Mouse (Mus musculus) midbrain, embryonic 16.5 days (tissue): ENCODE measurements around the gene Ccdc189. TPM values are rescaled to one million over a fixed set of nuclear protein-coding genes. Genes with fewer than 3 reads are reported as not detected.

ENCODE experiments used
- ATAC-seq: fragments of 200-750 bp; cut with Nextera tagmentation; 2 replicates; pipeline ENCODE4 v1.8.0; 2017; ENCODE audit warnings: moderate TSS enrichment
- H3K27ac ChIP-seq: fragments of 300-500 bp; sonication (generic); 2 replicates; pipeline ENCODE4 v1.5.1; 2014; ENCODE audit warnings: mild to moderate bottlenecking, low read length, mixed read lengths
- H3K27me3 ChIP-seq: fragments of 300-500 bp; sonication (generic); 2 replicates; pipeline ENCODE4 v1.6.1; 2014; ENCODE audit warnings: low read depth, low read length, mixed read lengths; ENCODE audit not compliant: control insufficient read depth, insufficient read depth
- H3K36me3 ChIP-seq: fragments of 300-500 bp; sonication (generic); 2 replicates; pipeline ENCODE4 v1.6.1; 2014; ENCODE audit warnings: mild to moderate bottlenecking, low read length, moderate library complexity, mixed read lengths; ENCODE audit not compliant: control insufficient read depth, insufficient read depth
- H3K4me1 ChIP-seq: fragments of 300-500 bp; sonication (generic); 2 replicates; pipeline ENCODE4 v1.6.1; 2014; ENCODE audit warnings: mild to moderate bottlenecking, low read length, mixed read lengths; ENCODE audit not compliant: control insufficient read depth, insufficient read depth
- H3K4me2 ChIP-seq: fragments of 300-500 bp; sonication (generic); 2 replicates; pipeline ENCODE4 v1.6.1; 2014; ENCODE audit warnings: mild to moderate bottlenecking, low read length, mixed read lengths
- H3K4me3 ChIP-seq: fragments of 300-500 bp; sonication (generic); 2 replicates; pipeline ENCODE4 v1.5.1; 2014; ENCODE audit warnings: low read depth, mild to moderate bottlenecking, low read length, moderate library complexity, mixed read lengths
- H3K9ac ChIP-seq: fragments of 300-500 bp; sonication (generic); 2 replicates; pipeline ENCODE4 v1.6.1; 2014; ENCODE audit warnings: low read depth, low read length, mixed read lengths
- H3K9me3 ChIP-seq: fragments of 300-500 bp; sonication (generic); replicated peaks from 2 replicates; pipeline ENCODE4 v1.6.1; 2014; ENCODE audit warnings: mild to moderate bottlenecking, low read length, mixed read lengths; ENCODE audit not compliant: control insufficient read depth, poor library complexity, severe bottlenecking
- WGBS: fragments of 180-500 bp; shearing (Covaris S2); extraction: QIAGEN DNeasy Blood & Tissue Kit; methylation state at CpG from one replicate; pipeline ENCODE4 v1.1.7; 2014; 5-methylcytosine and 5-hydroxymethylcytosine counted together
- polyA plus RNA-seq: library from polyadenylated mRNA; unstranded; fragments of >200 nt; fragmentation: Nextera tagmentation; extraction: Ambion mirVana; gene quantifications from 2 replicates; pipeline ENCODE4 v1.2.1, GENCODE M21; 2015

Gene Ccdc189
- polyA plus RNA-seq, 1 experiment from 2014 or later, result 10.2 TPM

GRCm38 (mm10) chr7:127586149-127586548, 2.2 kb downstream of the Ccdc189 start:
- H3K9ac ChIP-seq, result no peak overlapping the region
- no peak overlapping the region for H3K4me2 ChIP-seq
- no peak for ATAC-seq
- no peaks in the 10 kb centered on the region for H3K9me3 ChIP-seq
- no peak overlapping the region for H3K27ac ChIP-seq
- no peaks in the 10 kb centered on the region for H3K27me3 ChIP-seq
- H3K4me1 ChIP-seq, result peaks cover 16% of the 10 kb centered on the region
- no peak overlapping the region for H3K4me3 ChIP-seq
- H3K36me3 ChIP-seq, result peaks cover 29% of the 10 kb centered on the region
- 85% methylated on average over 6 of the region's 6 CpGs for WGBS

GRCm38 (mm10) chr7:127585031-127585430, 3.4 kb downstream of the Ccdc189 start:
- no peak for ATAC-seq
- H3K4me2 ChIP-seq, result no peak overlapping the region
- 89% methylated on average over 7 of the region's 7 CpGs for WGBS
- no peaks in the 10 kb centered on the region for H3K9me3 ChIP-seq
- H3K4me3 ChIP-seq, result no peak overlapping the region
- H3K9ac ChIP-seq, result no peak overlapping the region
- H3K4me1 ChIP-seq, result peaks cover 16% of the 10 kb centered on the region
- no peaks in the 10 kb centered on the region for H3K27me3 ChIP-seq
- H3K36me3 ChIP-seq, result peaks cover 25% of the 10 kb centered on the region
- H3K27ac ChIP-seq, result no peak overlapping the region

GRCm38 (mm10) chr7:127583260-127583659, 5.1 kb downstream of the Ccdc189 start:
- Histone ChIP-seq H3K4me1 (peaks cover 8% of the 10 kb centered on the region), H3K4me2 (no peak overlapping the region), H3K27me3 (no peaks in the 10 kb centered on the region), H3K9me3 (no peaks in the 10 kb centered on the region), H3K27ac (no peak overlapping the region), H3K36me3 (peaks cover 37% of the 10 kb centered on the region), H3K9ac (no peak overlapping the region), H3K4me3 (no peak overlapping the region)
- whole genome bisulfite sequencing, result 97% methylated on average over 6 of the region's 6 CpGs
- ATAC-seq, result no peak

- Histone ChIP-seq H3K4me2 (peak overlapping the region; percentile 93), H3K27ac (peak overlapping the region; percentile 84; the same call in 1 of the 2 replicates), H3K9ac (peak overlapping the region; percentile 85), H3K4me1 (peaks cover 20% of the 10 kb centered on the region), H3K9me3 (no peaks in the 10 kb centered on the region), H3K27me3 (no peaks in the 10 kb centered on the region), H3K36me3 (peaks cover 12% of the 10 kb centered on the region), H3K4me3 (peak overlapping the region; percentile 72)
- WGBS, result 15% methylated on average over 7 of the region's 7 CpGs
- no peak for ATAC-seq
These were observed 14.3 kb downstream of the Ccdc189 start for GRCm38 (mm10) chr7:127574115-127574514.

GRCm38 (mm10) chr7:127573503-127574008, 14.8 kb downstream of the Ccdc189 start:
- H3K27ac ChIP-seq, result peak overlapping the region; percentile 84
- no peaks in the 10 kb centered on the region for H3K27me3 ChIP-seq
- H3K9ac ChIP-seq, result peak overlapping the region; percentile 85
- peaks cover 13% of the 10 kb centered on the region for H3K36me3 ChIP-seq
- WGBS, result under 1% methylated on average over 17 of the region's 28 CpGs
- peaks cover 20% of the 10 kb centered on the region for H3K4me1 ChIP-seq
- no peaks in the 10 kb centered on the region for H3K9me3 ChIP-seq
- H3K4me3 ChIP-seq, result peak overlapping the region; percentile 72
- H3K4me2 ChIP-seq, result peak overlapping the region; percentile 93
- ATAC-seq, result peak; percentile 4

- no peaks in the 10 kb centered on the region for H3K27me3 ChIP-seq
- peak within 1 kb of the TSS; percentile 93 for H3K4me2 ChIP-seq
- peak; percentile 98 for ATAC-seq
- H3K27ac ChIP-seq, result peak within 1 kb of the TSS; percentile 84
- H3K9ac ChIP-seq, result peak within 1 kb of the TSS; percentile 85
- WGBS, result under 1% methylated on average over 17 of the region's 17 CpGs
- H3K4me3 ChIP-seq, result peak within 1 kb of the TSS; percentile 72
- peaks cover 20% of the 10 kb centered on the region for H3K4me1 ChIP-seq
- H3K9me3 ChIP-seq, result no peaks in the 10 kb centered on the region
- H3K36me3 ChIP-seq, result peaks cover 8% of the 10 kb centered on the region
These were observed 15.4 kb downstream of the Ccdc189 start, which contains the start of gene Phkg2 for GRCm38 (mm10) chr7:127572895-127573471. Gene Phkg2, plus strand, starts transcription at chr7:127573340.

- 83% methylated on average over 6 of the region's 6 CpGs for WGBS
- H3K27ac ChIP-seq, result no peak overlapping the region
- H3K4me1 ChIP-seq, result no peaks in the 10 kb centered on the region
- no peak overlapping the region for H3K4me2 ChIP-seq
- H3K36me3 ChIP-seq, result peaks cover 22% of the 10 kb centered on the region
- H3K4me3 ChIP-seq, result no peak overlapping the region
- H3K27me3 ChIP-seq, result no peaks in the 10 kb centered on the region
- no peak for ATAC-seq
- H3K9ac ChIP-seq, result no peak overlapping the region
- H3K9me3 ChIP-seq, result no peaks in the 10 kb centered on the region
These were observed 23.8 kb downstream of the Ccdc189 start for GRCm38 (mm10) chr7:127564381-127565150.

GRCm38 (mm10) chr7:127561340-127561858, 27.0 kb downstream of the Ccdc189 start, which contains the start of gene Tmem265:
Gene Tmem265, plus strand, starts transcription at chr7:127561390.
- Histone ChIP-seq H3K4me2 (no peak within 1 kb of the TSS), H3K27ac (no peak within 1 kb of the TSS), H3K4me1 (no peaks in the 10 kb centered on the region), H3K9ac (no peak within 1 kb of the TSS), H3K9me3 (no peaks in the 10 kb centered on the region), H3K4me3 (no peak within 1 kb of the TSS), H3K36me3 (peaks cover 45% of the 10 kb centered on the region), H3K27me3 (no peaks in the 10 kb centered on the region)
- ATAC-seq, result no peak
- WGBS, result 92% methylated on average over 5 of the region's 5 CpGs

- Histone ChIP-seq H3K27me3 (no peaks in the 10 kb centered on the region), H3K27ac (no peak overlapping the region), H3K9ac (no peak overlapping the region), H3K4me1 (no peaks in the 10 kb centered on the region), H3K4me3 (no peak overlapping the region), H3K4me2 (no peak overlapping the region), H3K9me3 (no peaks in the 10 kb centered on the region), H3K36me3 (peaks cover 44% of the 10 kb centered on the region)
- ATAC-seq, result no peak
- WGBS, result 97% methylated on average over 11 of the region's 11 CpGs
These were observed 27.8 kb downstream of the Ccdc189 start for GRCm38 (mm10) chr7:127560580-127560979.
